Mouse (Mus musculus): Measurements from ENCODE around the gene Cryz. TPM values are rescaled to one million over a fixed set of nuclear protein-coding genes. Genes with fewer than 3 reads are reported as not detected.

Gene Cryz
- polyA plus RNA-seq, 1 experiment: 6.6 TPM

- Histone ChIP-seq H3K4me1 (ENCODE audit: control insufficient read depth, insufficient read depth, low read length) (no peaks in the 10 kb centered on the region), H3K4me3 (replicated peaks; ENCODE audit: extremely low read depth, low read depth, low read length) (no peak overlapping the region)
- DNase-seq: peak; percentile 51
- TF ChIP-seq POLR2A (IDR thresholded peaks at IDR 0.05; ENCODE audit: borderline replicate concordance, extremely low read depth, low read depth, low read length) (no peak), CTCF (IDR thresholded peaks at IDR 0.05; ENCODE audit: insufficient read depth, low read length) (peak; percentile 94)
- WGBS: 11% methylated on average over 12 of the region's 12 CpGs
Measured at GRCm38 (mm10) chr3:154572341-154572972, 24.1 kb upstream of the Cryz start.

DNA sequence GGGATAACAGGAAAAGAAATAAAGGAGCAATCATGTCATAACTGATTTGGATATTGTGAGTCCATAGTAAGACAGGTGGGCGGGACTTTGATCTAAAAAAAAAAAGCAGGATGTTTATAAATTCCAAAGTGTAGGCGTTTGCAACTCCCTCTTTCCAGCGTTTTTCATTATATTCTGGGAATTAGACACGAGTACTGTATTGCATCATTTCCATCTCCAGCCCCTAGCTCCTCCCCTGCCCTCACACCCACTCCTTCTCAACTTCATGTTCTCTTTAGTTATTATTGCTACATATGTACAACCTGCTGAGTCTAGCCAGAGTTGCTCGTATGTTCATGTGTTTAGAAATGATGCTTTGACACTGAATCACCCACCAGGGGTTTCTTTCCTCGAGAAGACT is 22.8 kb upstream of the Cryz start:
- TF ChIP-seq CTCF (IDR thresholded peaks at IDR 0.05; ENCODE audit: insufficient read depth, low read length): no peak
- TF ChIP-seq POLR2A (IDR thresholded peaks at IDR 0.05; ENCODE audit: borderline replicate concordance, extremely low read depth, low read depth, low read length): no peak
- Histone ChIP-seq H3K4me3 (replicated peaks; ENCODE audit: extremely low read depth, low read depth, low read length) (no peak overlapping the region), H3K4me1 (ENCODE audit: control insufficient read depth, insufficient read depth, low read length) (no peaks in the 10 kb centered on the region)
- WGBS: 30% methylated on average over 6 of the region's 6 CpGs
- no peak for DNase-seq

DNA sequence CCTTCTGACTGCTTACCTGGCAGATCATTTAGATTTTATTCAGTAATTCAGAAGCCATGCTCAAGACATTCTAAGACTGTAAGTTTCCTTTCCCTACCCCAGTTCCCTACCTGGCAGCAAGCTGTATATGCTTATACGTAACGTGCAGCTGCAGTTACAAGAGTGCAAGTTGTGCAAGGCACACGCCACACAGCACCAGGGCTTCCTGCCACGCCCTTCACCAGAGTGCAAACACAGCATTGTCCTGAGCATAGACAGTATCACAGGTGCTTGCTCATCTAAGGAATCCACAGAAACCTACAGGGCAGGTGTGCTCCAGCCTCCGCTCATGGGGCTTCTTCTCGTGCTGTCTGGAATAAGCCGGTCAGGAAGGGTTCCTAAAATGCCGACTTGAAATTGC is 18.6 kb upstream of the Cryz start:
- WGBS: 87% methylated on average over 8 of the region's 8 CpGs
- H3K4me3 ChIP-seq (replicated peaks; ENCODE audit: extremely low read depth, low read depth, low read length): no peak overlapping the region
- no peaks in the 10 kb centered on the region for H3K4me1 ChIP-seq (ENCODE audit: control insufficient read depth, insufficient read depth, low read length)
- DNase-seq: no peak
- TF ChIP-seq CTCF (IDR thresholded peaks at IDR 0.05; ENCODE audit: insufficient read depth, low read length) (no peak), POLR2A (IDR thresholded peaks at IDR 0.05; ENCODE audit: borderline replicate concordance, extremely low read depth, low read depth, low read length) (no peak)

- Histone ChIP-seq H3K4me3 (replicated peaks; ENCODE audit: extremely low read depth, low read depth, low read length) (no peak overlapping the region), H3K4me1 (ENCODE audit: control insufficient read depth, insufficient read depth, low read length) (no peaks in the 10 kb centered on the region)
- TF ChIP-seq POLR2A (IDR thresholded peaks at IDR 0.05; ENCODE audit: borderline replicate concordance, extremely low read depth, low read depth, low read length) (no peak), CTCF (IDR thresholded peaks at IDR 0.05; ENCODE audit: insufficient read depth, low read length) (no peak)
- WGBS: 87% methylated on average over 8 of the region's 8 CpGs
- DNase-seq: no peak
Measured at GRCm38 (mm10) chr3:154584351-154584750, 12.2 kb upstream of the Cryz start.

DNA sequence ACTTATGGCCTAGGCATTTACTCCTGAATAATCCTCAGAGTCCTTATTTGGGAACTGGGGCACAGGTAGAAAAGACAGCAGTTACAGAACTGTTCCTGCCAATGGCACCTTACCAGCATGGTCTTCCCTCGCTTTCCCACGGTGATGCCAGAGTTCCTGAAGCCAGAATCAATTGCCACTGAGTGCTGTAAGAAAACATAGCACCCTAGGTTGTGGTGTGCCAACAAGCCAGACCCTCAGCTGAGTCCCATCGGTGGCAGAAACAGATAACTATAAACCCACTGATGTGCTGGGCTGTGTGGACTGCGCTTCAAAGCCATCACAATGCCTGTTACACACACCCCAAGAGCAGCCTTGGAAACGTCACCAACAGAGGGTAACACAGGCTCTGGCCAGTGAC is 5.5 kb upstream of the Cryz start:
- WGBS: 95% methylated on average over 5 of the region's 5 CpGs
- Histone ChIP-seq H3K4me1 (ENCODE audit: control insufficient read depth, insufficient read depth, low read length) (no peaks in the 10 kb centered on the region), H3K4me3 (replicated peaks; ENCODE audit: extremely low read depth, low read depth, low read length) (no peak overlapping the region)
- no peak for DNase-seq
- TF ChIP-seq POLR2A (IDR thresholded peaks at IDR 0.05; ENCODE audit: borderline replicate concordance, extremely low read depth, low read depth, low read length) (no peak), CTCF (IDR thresholded peaks at IDR 0.05; ENCODE audit: insufficient read depth, low read length) (no peak)

GRCm38 (mm10) chr3:154591621-154592020 is 4.9 kb upstream of the Cryz start:
- Histone ChIP-seq H3K4me3 (replicated peaks; ENCODE audit: extremely low read depth, low read depth, low read length) (no peak overlapping the region), H3K4me1 (ENCODE audit: control insufficient read depth, insufficient read depth, low read length) (peaks cover 3% of the 10 kb centered on the region; the same call in 1 of the 2 replicates)
- TF ChIP-seq POLR2A (IDR thresholded peaks at IDR 0.05; ENCODE audit: borderline replicate concordance, extremely low read depth, low read depth, low read length) (no peak), CTCF (IDR thresholded peaks at IDR 0.05; ENCODE audit: insufficient read depth, low read length) (no peak)
- DNase-seq: no peak
- WGBS: 91% methylated on average over 3 of the region's 3 CpGs

DNA sequence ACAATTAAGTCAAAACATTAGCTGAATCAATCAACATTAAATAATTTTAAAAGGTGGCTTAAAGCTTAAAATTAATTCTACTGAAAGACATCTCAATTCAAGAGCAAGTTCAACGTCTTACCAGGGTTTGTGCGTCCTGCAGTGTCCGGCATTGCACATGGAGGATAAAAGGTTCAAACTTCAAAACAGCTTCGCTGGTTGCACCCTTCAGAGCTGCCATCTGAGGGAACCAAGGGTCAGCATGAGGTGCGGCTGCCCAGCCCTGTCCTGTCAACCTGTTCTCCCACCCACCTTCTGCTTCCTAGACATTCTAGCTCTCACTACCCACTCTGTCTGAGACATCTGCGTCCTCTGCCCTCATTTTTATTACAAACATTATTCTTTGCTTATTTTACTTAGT is 2.9 kb upstream of the Cryz start:
- Histone ChIP-seq H3K4me1 (ENCODE audit: control insufficient read depth, insufficient read depth, low read length) (peaks cover 6% of the 10 kb centered on the region; the same call in 1 of the 2 replicates), H3K4me3 (replicated peaks; ENCODE audit: extremely low read depth, low read depth, low read length) (no peak overlapping the region)
- no peak for DNase-seq
- TF ChIP-seq POLR2A (IDR thresholded peaks at IDR 0.05; ENCODE audit: borderline replicate concordance, extremely low read depth, low read depth, low read length) (no peak), CTCF (IDR thresholded peaks at IDR 0.05; ENCODE audit: insufficient read depth, low read length) (no peak)
- 92% methylated on average over 6 of the region's 6 CpGs for WGBS

DNA sequence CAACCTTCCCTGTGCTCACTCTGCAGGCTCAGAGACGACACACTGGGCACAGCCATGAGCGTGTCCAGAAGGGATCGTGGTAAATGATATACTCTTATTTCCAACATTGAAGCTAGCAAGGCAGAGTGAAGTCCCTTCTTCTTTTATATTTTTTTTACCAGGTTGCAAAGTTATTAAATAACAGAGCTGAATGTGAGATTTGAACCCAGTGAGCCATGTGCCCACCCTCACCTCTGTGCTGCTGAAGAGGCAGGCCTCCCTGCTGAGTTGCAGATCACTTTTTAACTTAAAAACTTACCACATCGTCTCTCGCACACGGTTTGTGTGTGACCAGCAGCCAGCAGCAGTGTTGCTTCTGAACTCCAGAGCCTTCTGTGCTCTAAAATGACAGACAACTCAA is 2.4 kb upstream of the Cryz start:
- TF ChIP-seq POLR2A (IDR thresholded peaks at IDR 0.05; ENCODE audit: borderline replicate concordance, extremely low read depth, low read depth, low read length) (no peak), CTCF (IDR thresholded peaks at IDR 0.05; ENCODE audit: insufficient read depth, low read length) (no peak)
- peaks cover 6% of the 10 kb centered on the region; the same call in 1 of the 2 replicates for H3K4me1 ChIP-seq (ENCODE audit: control insufficient read depth, insufficient read depth, low read length)
- no peak overlapping the region for H3K4me3 ChIP-seq (replicated peaks; ENCODE audit: extremely low read depth, low read depth, low read length)
- WGBS: 93% methylated on average over 6 of the region's 6 CpGs
- no peak for DNase-seq

DNA sequence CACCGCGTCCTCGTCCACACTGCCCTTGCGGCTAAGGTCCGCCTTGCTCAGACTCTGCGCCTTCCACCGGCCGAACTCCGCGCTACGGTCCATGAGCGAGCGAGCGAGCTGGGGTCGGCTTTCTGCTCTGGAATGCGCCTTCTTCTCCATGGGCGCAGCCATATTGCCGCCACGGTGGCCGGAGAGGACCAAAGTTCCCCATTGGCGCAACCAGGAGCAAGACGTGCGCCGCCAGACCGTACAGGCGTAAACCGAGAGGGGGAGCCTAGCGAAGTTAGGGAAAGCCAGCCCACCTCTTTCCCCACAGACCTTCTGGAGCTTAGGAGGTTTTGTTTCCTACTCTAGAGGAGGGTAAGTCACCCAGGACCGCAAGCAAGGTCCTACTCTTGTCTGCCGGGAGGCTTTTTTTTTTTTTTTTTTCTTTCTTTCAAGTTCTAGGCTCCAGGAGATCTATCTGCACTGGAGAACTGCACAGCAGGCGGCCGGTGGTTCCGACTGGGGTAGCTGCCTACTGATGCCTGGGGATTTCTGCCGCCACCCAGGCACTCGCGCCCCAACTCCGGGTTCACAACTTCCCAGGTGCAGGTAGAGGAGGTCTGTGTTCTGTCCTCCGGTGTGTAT is 533 bp downstream of the Cryz start, which contains the start of gene Tyw3:
Gene Tyw3 (minus strand): TSS at position 171 of the 621 bp plus-strand sequence.
- peaks cover 6% of the 10 kb centered on the region; the same call in 1 of the 2 replicates for H3K4me1 ChIP-seq (ENCODE audit: control insufficient read depth, insufficient read depth, low read length)
- peak within 1 kb of the TSS; percentile 80 for H3K4me3 ChIP-seq (replicated peaks; ENCODE audit: extremely low read depth, low read depth, low read length)
- peak; percentile 99 for DNase-seq
- peak; percentile 50 for TF ChIP-seq CTCF (IDR thresholded peaks at IDR 0.05; ENCODE audit: insufficient read depth, low read length)
- no peak; the same call in 1 of the 2 replicates for TF ChIP-seq POLR2A (IDR thresholded peaks at IDR 0.05; ENCODE audit: borderline replicate concordance, extremely low read depth, low read depth, low read length)
- WGBS: under 1% methylated on average over 38 of the region's 38 CpGs

GRCm38 (mm10) chr3:154597561-154597960 is 1.1 kb downstream of the Cryz start:
- no peak for DNase-seq
- peaks cover 6% of the 10 kb centered on the region; the same call in 1 of the 2 replicates for H3K4me1 ChIP-seq (ENCODE audit: control insufficient read depth, insufficient read depth, low read length)

More at GRCm38 (mm10) chr3:154597561-154597960, 1.1 kb downstream of the Cryz start:
- WGBS: 44% methylated on average over 7 of the region's 7 CpGs
- peak overlapping the region; percentile 80 for H3K4me3 ChIP-seq (replicated peaks; ENCODE audit: extremely low read depth, low read depth, low read length)
- TF ChIP-seq CTCF (IDR thresholded peaks at IDR 0.05; ENCODE audit: insufficient read depth, low read length): no peak
- no peak for TF ChIP-seq POLR2A (IDR thresholded peaks at IDR 0.05; ENCODE audit: borderline replicate concordance, extremely low read depth, low read depth, low read length)
